Mouse (Mus musculus) myocyte (in vitro differentiated cells): ENCODE measurements around the gene Renbp.

Experiments used
- MAX ChIP-seq: IDR thresholded peaks from one replicate; pipeline ENCODE4 v1.6.1; 2011; ENCODE audit warnings: low read depth, mild to moderate bottlenecking, control low read depth
- POLR2A ChIP-seq: IDR thresholded peaks from one replicate; pipeline ENCODE4 v1.6.1; 2011; ENCODE audit warnings: low read depth, mild to moderate bottlenecking, control low read depth, moderate library complexity; ENCODE audit not compliant: insufficient read length
- SRF ChIP-seq: IDR thresholded peaks from one replicate; pipeline ENCODE4 v1.6.1; 2011; ENCODE audit warnings: low read depth; ENCODE audit not compliant: control insufficient read depth, insufficient read length

- no peak for TF ChIP-seq POLR2A
- TF ChIP-seq SRF = no peak
- no peak for TF ChIP-seq MAX
Measured at GRCm38 (mm10) chrX:73880194-73881035, 50.2 kb downstream of the Renbp start.
